12 mouse cellular contexts compared by ENCODE assay signal in genomic region chr10:88892560-88893087, GRCm38 (mm10).
"Had no signal": no experiment of that assay in that cellular context is flagged by ENCODE, and none has a peak within 500 bp of the region (broad histone marks: within the 10 kb centered on the region; RNA-seq: fewer than 3 reads in every experiment).

No protein-coding gene starts in this region.

- ATAC-seq: liver, postnatal 0 days; midbrain, embryonic 15.5 days had no signal

- DNase-seq: kidney, adult 9 months; kidney, postnatal 14 days; kidney, postnatal 4 days; left cerebral cortex, postnatal 4 days; liver, postnatal 0 days; lung, postnatal 10 days; lung, postnatal 36 days; right cerebral cortex, adult 18-20 months; right cerebral cortex, postnatal 14 days; right cerebral cortex, postnatal 4 days; thymus, postnatal 25 days had no signal
